Mouse (Mus musculus): ENCODE measurements around the gene Ctbp2. TPM values are rescaled to one million over a fixed set of nuclear protein-coding genes. Genes with fewer than 3 reads are reported as not detected.

Gene Ctbp2
- polyA plus RNA-seq, 1 experiment from 2014 or later = 75.4 TPM

- no peak overlapping the region for H3K27ac ChIP-seq (ENCODE audit: low read length)
- H3K36me3 ChIP-seq (ENCODE audit: control insufficient read depth, insufficient read depth, low read length) = no peaks in the 10 kb centered on the region
- 78% methylated on average over 9 of the region's 9 CpGs for WGBS
- no peak overlapping the region for H3K9ac ChIP-seq (ENCODE audit: low read length)
- H3K4me3 ChIP-seq (ENCODE audit: low read length) = no peak overlapping the region
- ATAC-seq (ENCODE audit: low read depth) = no peak
- no peaks in the 10 kb centered on the region for H3K27me3 ChIP-seq (ENCODE audit: control insufficient read depth, insufficient read depth, low read depth, low read length)
- peaks cover 23% of the 10 kb centered on the region for H3K4me1 ChIP-seq (replicated peaks; ENCODE audit: control insufficient read depth, insufficient read depth, low read length)
- H3K4me2 ChIP-seq (ENCODE audit: low read depth, low read length) = no peak overlapping the region
- no peaks in the 10 kb centered on the region for H3K9me3 ChIP-seq (ENCODE audit: control insufficient read depth, low read length)
Observed at GRCm38 (mm10) chr7:133094711-133095495, 29.3 kb downstream of the Ctbp2 start.

GRCm38 (mm10) chr7:133094161-133094560 is 30.0 kb downstream of the Ctbp2 start:
- Histone ChIP-seq H3K4me2 (ENCODE audit: low read depth, low read length) (no peak overlapping the region), H3K9ac (ENCODE audit: low read length) (no peak overlapping the region), H3K27me3 (ENCODE audit: control insufficient read depth, insufficient read depth, low read depth, low read length) (no peaks in the 10 kb centered on the region), H3K4me3 (ENCODE audit: low read length) (no peak overlapping the region), H3K9me3 (ENCODE audit: control insufficient read depth, low read length) (no peaks in the 10 kb centered on the region), H3K36me3 (ENCODE audit: control insufficient read depth, insufficient read depth, low read length) (no peaks in the 10 kb centered on the region), H3K27ac (ENCODE audit: low read length) (no peak overlapping the region), H3K4me1 (replicated peaks; ENCODE audit: control insufficient read depth, insufficient read depth, low read length) (peaks cover 23% of the 10 kb centered on the region)
- no peak for ATAC-seq (ENCODE audit: low read depth)
- WGBS = 80% methylated on average over 3 of the region's 3 CpGs

- Histone ChIP-seq H3K4me2 (ENCODE audit: low read depth, low read length) (no peak overlapping the region), H3K36me3 (ENCODE audit: control insufficient read depth, insufficient read depth, low read length) (no peaks in the 10 kb centered on the region), H3K9me3 (ENCODE audit: control insufficient read depth, low read length) (no peaks in the 10 kb centered on the region), H3K4me3 (ENCODE audit: low read length) (no peak overlapping the region), H3K4me1 (replicated peaks; ENCODE audit: control insufficient read depth, insufficient read depth, low read length) (peaks cover 25% of the 10 kb centered on the region), H3K9ac (ENCODE audit: low read length) (no peak overlapping the region), H3K27me3 (ENCODE audit: control insufficient read depth, insufficient read depth, low read depth, low read length) (no peaks in the 10 kb centered on the region), H3K27ac (ENCODE audit: low read length) (no peak overlapping the region)
- ATAC-seq (ENCODE audit: low read depth) = no peak
- 88% methylated on average over 5 of the region's 5 CpGs for WGBS
Observed at GRCm38 (mm10) chr7:133093731-133094130, 30.4 kb downstream of the Ctbp2 start.

GRCm38 (mm10) chr7:133090641-133091040 is 33.5 kb downstream of the Ctbp2 start:
- Histone ChIP-seq H3K9ac (ENCODE audit: low read length) (no peak overlapping the region), H3K36me3 (ENCODE audit: control insufficient read depth, insufficient read depth, low read length) (no peaks in the 10 kb centered on the region), H3K9me3 (ENCODE audit: control insufficient read depth, low read length) (no peaks in the 10 kb centered on the region), H3K4me2 (ENCODE audit: low read depth, low read length) (no peak overlapping the region), H3K4me1 (replicated peaks; ENCODE audit: control insufficient read depth, insufficient read depth, low read length) (peaks cover 29% of the 10 kb centered on the region), H3K27ac (ENCODE audit: low read length) (no peak overlapping the region), H3K4me3 (ENCODE audit: low read length) (no peak overlapping the region), H3K27me3 (ENCODE audit: control insufficient read depth, insufficient read depth, low read depth, low read length) (no peaks in the 10 kb centered on the region)
- WGBS = 82% methylated on average over 4 of the region's 4 CpGs
- ATAC-seq (ENCODE audit: low read depth) = no peak

- peak overlapping the region; percentile 47; the same call in 1 of the 2 replicates for H3K27ac ChIP-seq (ENCODE audit: low read length)
- H3K4me2 ChIP-seq (ENCODE audit: low read depth, low read length) = no peak overlapping the region
- peaks cover 29% of the 10 kb centered on the region for H3K4me1 ChIP-seq (replicated peaks; ENCODE audit: control insufficient read depth, insufficient read depth, low read length)
- H3K9ac ChIP-seq (ENCODE audit: low read length) = no peak overlapping the region
- H3K27me3 ChIP-seq (ENCODE audit: control insufficient read depth, insufficient read depth, low read depth, low read length) = no peaks in the 10 kb centered on the region
- no peak for ATAC-seq (ENCODE audit: low read depth)
- no peaks in the 10 kb centered on the region; the same call in 1 of the 2 replicates for H3K36me3 ChIP-seq (ENCODE audit: control insufficient read depth, insufficient read depth, low read length)
- H3K9me3 ChIP-seq (ENCODE audit: control insufficient read depth, low read length) = no peaks in the 10 kb centered on the region
- H3K4me3 ChIP-seq (ENCODE audit: low read length) = no peak overlapping the region
- 69% methylated on average over 11 of the region's 11 CpGs for WGBS
Observed at GRCm38 (mm10) chr7:133089621-133090260, 34.4 kb downstream of the Ctbp2 start.

- H3K9ac ChIP-seq (ENCODE audit: low read length) = peak overlapping the region; percentile 50; the same call in 1 of the 2 replicates
- 19% methylated on average over 11 of the region's 11 CpGs for WGBS
- H3K36me3 ChIP-seq (ENCODE audit: control insufficient read depth, insufficient read depth, low read length) = no peaks in the 10 kb centered on the region; the same call in 1 of the 2 replicates
- peak overlapping the region; percentile 84 for H3K27ac ChIP-seq (ENCODE audit: low read length)
- peak overlapping the region; percentile 19; the same call in 1 of the 2 replicates for H3K4me3 ChIP-seq (ENCODE audit: low read length)
- H3K9me3 ChIP-seq (ENCODE audit: control insufficient read depth, low read length) = no peaks in the 10 kb centered on the region
- H3K4me2 ChIP-seq (ENCODE audit: low read depth, low read length) = peak overlapping the region; percentile 45
- no peaks in the 10 kb centered on the region for H3K27me3 ChIP-seq (ENCODE audit: control insufficient read depth, insufficient read depth, low read depth, low read length)
- H3K4me1 ChIP-seq (replicated peaks; ENCODE audit: control insufficient read depth, insufficient read depth, low read length) = peaks cover 31% of the 10 kb centered on the region
- ATAC-seq (ENCODE audit: low read depth) = peak; percentile 89
Observed at GRCm38 (mm10) chr7:133088830-133089261, 35.3 kb downstream of the Ctbp2 start.

- Histone ChIP-seq H3K27ac (ENCODE audit: low read length) (peak overlapping the region; percentile 84), H3K4me3 (ENCODE audit: low read length) (peak overlapping the region; percentile 5; the same call in 1 of the 2 replicates), H3K36me3 (ENCODE audit: control insufficient read depth, insufficient read depth, low read length) (no peaks in the 10 kb centered on the region; the same call in 1 of the 2 replicates), H3K9ac (ENCODE audit: low read length) (0 out of 2 replicates have a peak overlapping the region, but pooled peaks have one; percentile 25), H3K9me3 (ENCODE audit: control insufficient read depth, low read length) (no peaks in the 10 kb centered on the region), H3K27me3 (ENCODE audit: control insufficient read depth, insufficient read depth, low read depth, low read length) (no peaks in the 10 kb centered on the region), H3K4me1 (replicated peaks; ENCODE audit: control insufficient read depth, insufficient read depth, low read length) (peaks cover 32% of the 10 kb centered on the region), H3K4me2 (ENCODE audit: low read depth, low read length) (peak overlapping the region; percentile 45)
- WGBS = 36% methylated on average over 4 of the region's 4 CpGs
- ATAC-seq (ENCODE audit: low read depth) = no peak
Observed at GRCm38 (mm10) chr7:133088411-133088810, 35.7 kb downstream of the Ctbp2 start.

- H3K9ac ChIP-seq (ENCODE audit: low read length) = no peak overlapping the region
- WGBS = 87% methylated on average over 3 of the region's 3 CpGs
- H3K27ac ChIP-seq (ENCODE audit: low read length) = no peak overlapping the region
- H3K36me3 ChIP-seq (ENCODE audit: control insufficient read depth, insufficient read depth, low read length) = peaks cover 4% of the 10 kb centered on the region
- no peak for ATAC-seq (ENCODE audit: low read depth)
- no peaks in the 10 kb centered on the region for H3K27me3 ChIP-seq (ENCODE audit: control insufficient read depth, insufficient read depth, low read depth, low read length)
- H3K9me3 ChIP-seq (ENCODE audit: control insufficient read depth, low read length) = no peaks in the 10 kb centered on the region
- no peak overlapping the region for H3K4me2 ChIP-seq (ENCODE audit: low read depth, low read length)
- peaks cover 29% of the 10 kb centered on the region for H3K4me1 ChIP-seq (replicated peaks; ENCODE audit: control insufficient read depth, insufficient read depth, low read length)
- no peak overlapping the region for H3K4me3 ChIP-seq (ENCODE audit: low read length)
Observed at GRCm38 (mm10) chr7:133085408-133085807, 38.7 kb downstream of the Ctbp2 start.

GRCm38 (mm10) chr7:133083936-133084614 is 40.1 kb downstream of the Ctbp2 start:
- no peaks in the 10 kb centered on the region for H3K27me3 ChIP-seq (ENCODE audit: control insufficient read depth, insufficient read depth, low read depth, low read length)
- no peak overlapping the region for H3K27ac ChIP-seq (ENCODE audit: low read length)
- peaks cover 16% of the 10 kb centered on the region for H3K4me1 ChIP-seq (replicated peaks; ENCODE audit: control insufficient read depth, insufficient read depth, low read length)
- H3K9me3 ChIP-seq (ENCODE audit: control insufficient read depth, low read length) = no peaks in the 10 kb centered on the region
- H3K36me3 ChIP-seq (ENCODE audit: control insufficient read depth, insufficient read depth, low read length) = peaks cover 4% of the 10 kb centered on the region
- no peak for ATAC-seq (ENCODE audit: low read depth)
- no peak overlapping the region for H3K4me2 ChIP-seq (ENCODE audit: low read depth, low read length)
- no peak overlapping the region for H3K4me3 ChIP-seq (ENCODE audit: low read length)
- H3K9ac ChIP-seq (ENCODE audit: low read length) = no peak overlapping the region
- 78% methylated on average over 13 of the region's 13 CpGs for WGBS

All from lung, embryonic 16.5 days (tissue).